Mouse (Mus musculus) layer of hippocampus, adult 18-20 months (tissue): Measurements from ENCODE around the gene Cops2. TPM values are rescaled to one million over a fixed set of nuclear protein-coding genes. Genes with fewer than 3 reads are reported as not detected.

ENCODE experiments used
- DNase-seq, 2 experiments: peaks; one replicate each; pipeline ENCODE4 v3.0.0; 2022; ENCODE audit warnings: low spot score in 2 of 2
- total RNA-seq, 2 experiments: library from RNA; stranded (reverse); gene quantifications; 2 replicates each; pipeline ENCODE4 v1.2.3; 2021

Gene Cops2
- total RNA-seq, 2 experiments from 2014 or later, result 112 to 119 TPM

DNA sequence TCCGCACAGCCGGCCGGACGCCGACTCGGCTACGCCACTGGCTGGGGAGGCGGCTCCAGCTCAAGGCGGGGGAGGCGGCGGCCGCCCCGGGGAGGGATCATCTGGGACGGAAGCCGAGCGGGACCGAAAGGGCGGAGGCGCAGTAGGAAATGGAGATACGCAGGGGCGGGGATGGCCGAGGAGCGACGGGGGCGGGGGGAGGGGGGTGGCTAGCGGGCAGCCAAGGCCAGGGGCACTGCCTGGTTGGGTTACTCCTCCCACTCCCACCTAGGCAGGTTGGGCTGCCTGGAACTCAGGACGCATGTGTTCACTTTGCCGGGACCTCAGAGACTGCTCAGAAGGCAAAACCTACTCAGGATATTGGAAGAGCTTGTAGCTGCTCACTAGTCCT lies 76.2 kb downstream of the Cops2 start, which contains the start of gene Secisbp2l:
Secisbp2l (minus strand) TSS at position 152 of the 391 bp plus-strand sequence.
- DNase-seq, result peak; percentile 95 to 97

DNA sequence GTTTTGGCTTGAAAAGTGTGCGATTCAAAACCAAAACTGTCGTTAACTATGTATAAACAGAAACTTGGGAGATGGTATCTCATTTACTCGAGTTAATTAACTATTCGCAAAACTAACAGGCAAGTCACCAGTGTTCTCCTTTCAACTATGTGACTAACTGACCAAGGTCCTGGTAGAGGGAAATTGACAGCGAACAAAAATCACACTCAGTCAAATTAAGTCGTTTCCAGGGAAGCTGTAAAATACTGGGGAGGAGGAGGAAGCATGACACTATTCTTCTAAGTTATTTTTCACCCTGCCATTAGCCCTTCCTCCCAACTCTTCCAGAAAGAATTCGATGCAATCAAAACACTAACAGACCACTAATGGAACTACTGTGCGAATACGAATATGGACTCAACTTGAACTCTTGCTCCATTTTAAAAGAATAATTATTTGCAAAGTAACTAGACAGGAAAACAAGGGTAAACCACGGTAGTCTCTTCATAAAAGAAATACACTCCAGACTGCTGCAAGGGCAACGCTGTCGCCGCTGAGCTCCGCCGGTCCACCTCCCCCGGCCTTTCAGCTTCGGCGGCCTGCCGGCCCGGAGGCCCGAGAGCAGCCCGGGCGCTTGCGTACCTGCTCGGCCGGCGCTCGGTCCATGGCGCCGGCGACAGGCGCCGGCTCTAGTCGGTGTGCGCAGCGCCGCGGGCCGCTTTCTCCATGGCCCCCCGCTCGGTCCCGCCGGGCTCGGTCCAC lies 76.8 kb downstream of the Cops2 start:
- no peak for DNase-seq

- no peak for DNase-seq
These were observed 77.9 kb downstream of the Cops2 start for GRCm38 (mm10) chr2:125781006-125781405.

Other genes with a start within 250 kb of the Cops2 start
- gene Cep152, start 234.0 kb downstream of the Cops2 start, total RNA-seq, result 1 to 10 TPM; 3.2 TPM
- 100 to 1,000 TPM; 258 to 271 TPM for gene Eid1, start 186.0 kb downstream of the Cops2 start, total RNA-seq
- gene Shc4, start 135.0 kb downstream of the Cops2 start, total RNA-seq, result 1 to 10 TPM; 4.1 to 4.2 TPM
- 10 to 100 TPM; 88.7 to 98.0 TPM for gene Secisbp2l, start 76.3 kb downstream of the Cops2 start, total RNA-seq
- 10 to 100 TPM; 30.0 to 30.2 TPM for gene Galk2, start within 50 bp of the Cops2 start, total RNA-seq
- under 1 TPM; 0.54 to 0.99 TPM for gene Fgf7, start 175.5 kb upstream of the Cops2 start, total RNA-seq